Mouse (Mus musculus) hindbrain, postnatal 0 days (tissue): ENCODE results near the gene Mrpl20. TPM values are rescaled to one million over a fixed set of nuclear protein-coding genes. Genes with fewer than 3 reads are reported as not detected.

Experiments used
- ATAC-seq: fragments of 200-750 bp; cut with Nextera tagmentation; 2 replicates; pipeline ENCODE4 v1.8.0; 2017; ENCODE audit warnings: mild to moderate bottlenecking, moderate TSS enrichment, moderate library complexity
- DNase-seq: peaks from one replicate; pipeline ENCODE4 v3.0.0-alpha.2; 2015; ENCODE audit warnings: low spot score
- H3K27ac ChIP-seq: fragments of 300-500 bp; sonication (generic); 2 replicates; pipeline ENCODE4 v1.5.1; 2014; ENCODE audit warnings: mild to moderate bottlenecking
- H3K27me3 ChIP-seq: fragments of 300-500 bp; sonication (generic); 2 replicates; pipeline ENCODE4 v1.6.1; 2014; ENCODE audit warnings: low read length, mixed read lengths; ENCODE audit not compliant: insufficient read depth
- H3K36me3 ChIP-seq: fragments of 300-500 bp; sonication (generic); 2 replicates; pipeline ENCODE4 v1.6.1; 2014; ENCODE audit warnings: low read length, mixed read lengths; ENCODE audit not compliant: insufficient read depth
- H3K4me1 ChIP-seq: fragments of 300-500 bp; sonication (generic); 2 replicates; pipeline ENCODE4 v1.6.1; 2014; ENCODE audit warnings: antibody characterized with exemption, low read length, mixed read lengths; ENCODE audit not compliant: insufficient read depth
- H3K4me2 ChIP-seq: fragments of 300-500 bp; sonication (generic); 2 replicates; pipeline ENCODE4 v1.6.1; 2014; ENCODE audit warnings: low read depth, mild to moderate bottlenecking, low read length, moderate library complexity, mixed read lengths
- H3K4me3 ChIP-seq: fragments of 300-500 bp; sonication (generic); 2 replicates; pipeline ENCODE4 v1.5.1; 2014; ENCODE audit warnings: low read length
- H3K9ac ChIP-seq: fragments of 300-500 bp; sonication (generic); replicated peaks from 2 replicates; pipeline ENCODE4 v1.6.1; 2014; ENCODE audit warnings: mild to moderate bottlenecking, low read length, moderate library complexity, mixed read lengths
- H3K9me3 ChIP-seq: fragments of 300-500 bp; sonication (generic); 2 replicates; pipeline ENCODE4 v1.6.1; 2016; ENCODE audit warnings: low read length, mixed read lengths
- CTCF ChIP-seq: IDR thresholded peaks from 2 replicates; pipeline ENCODE4 v1.5.1; 2016; ENCODE audit warnings: antibody characterized with exemption, control low read depth, low read depth
- WGBS: fragments of 180-500 bp; shearing (Covaris S2); extraction: QIAGEN DNeasy Blood & Tissue Kit; methylation state at CpG from one replicate; pipeline ENCODE4 v1.1.7; 2014; 5-methylcytosine and 5-hydroxymethylcytosine counted together
- polyA plus RNA-seq: library from polyadenylated mRNA; unstranded; fragments of >200 nt; fragmentation: Nextera tagmentation; extraction: Ambion mirVana; gene quantifications from 2 replicates; pipeline ENCODE4 v1.2.1, GENCODE M21; 2015
- total RNA-seq: library from RNA; depleted of rRNA; stranded (reverse); fragments of >200 nt; gene quantifications from 2 replicates; pipeline ENCODE4 v1.2.3, GENCODE M21; 2014

Mrpl20 gene
- total and polyA plus RNA-seq, 2 experiments from 2014 or later: 87.5 to 310 TPM

GRCm38 (mm10) chr4:155829866-155830265, 27.2 kb downstream of the Mrpl20 start:
- TF ChIP-seq CTCF: no peak
- H3K4me3 ChIP-seq: no peak overlapping the region
- no peaks in the 10 kb centered on the region for H3K27me3 ChIP-seq
- DNase-seq (no peak), ATAC-seq (no peak)
- no peaks in the 10 kb centered on the region for H3K9me3 ChIP-seq
- peaks cover 7% of the 10 kb centered on the region for H3K4me1 ChIP-seq
- WGBS: 95% methylated on average over 4 of the region's 4 CpGs
- peaks cover 15% of the 10 kb centered on the region; the same call in 1 of the 2 replicates for H3K36me3 ChIP-seq
- H3K27ac ChIP-seq: no peak overlapping the region
- H3K4me2 ChIP-seq: no peak overlapping the region
- H3K9ac ChIP-seq: no peak overlapping the region

- 52% methylated on average over 8 of the region's 8 CpGs for WGBS
- H3K9me3 ChIP-seq: no peaks in the 10 kb centered on the region
- TF ChIP-seq CTCF: no peak
- ATAC-seq: no peak
- H3K9ac ChIP-seq: no peak overlapping the region
- H3K4me3 ChIP-seq: peak overlapping the region; percentile 67
- H3K4me1 ChIP-seq: peaks cover 7% of the 10 kb centered on the region
- peak overlapping the region; percentile 93; the same call in 1 of the 2 replicates for H3K4me2 ChIP-seq
- H3K27ac ChIP-seq: no peak overlapping the region
- no peaks in the 10 kb centered on the region for H3K27me3 ChIP-seq
- peaks cover 11% of the 10 kb centered on the region; the same call in 1 of the 2 replicates for H3K36me3 ChIP-seq
- no peak for DNase-seq
These were observed 27.9 kb downstream of the Mrpl20 start for GRCm38 (mm10) chr4:155830596-155830995.

- WGBS: under 1% methylated on average over 49 of the region's 49 CpGs
These were observed 28.6 kb downstream of the Mrpl20 start, which contains the start of gene Aurkaip1 for GRCm38 (mm10) chr4:155831205-155831766. Gene Aurkaip1, plus strand, starts transcription at chr4:155831272.

GRCm38 (mm10) chr4:155831831-155832230, 29.2 kb downstream of the Mrpl20 start:
- Histone ChIP-seq H3K4me2 (peak overlapping the region; percentile 93), H3K4me3 (peak overlapping the region; percentile 67), H3K9ac (peak overlapping the region; percentile 79), H3K4me1 (peaks cover 7% of the 10 kb centered on the region), H3K27me3 (no peaks in the 10 kb centered on the region), H3K9me3 (no peaks in the 10 kb centered on the region), H3K36me3 (peaks cover 8% of the 10 kb centered on the region; the same call in 1 of the 2 replicates), H3K27ac (peak overlapping the region; percentile 75)
- DNase-seq (no peak), ATAC-seq (no peak; the same call in 1 of the 2 replicates)
- TF ChIP-seq CTCF: no peak
- WGBS: under 1% methylated on average over 25 of the region's 25 CpGs

More at GRCm38 (mm10) chr4:155831205-155831766, 28.6 kb downstream of the Mrpl20 start, which contains the start of gene Aurkaip1:
- peak; percentile 93 for TF ChIP-seq CTCF
- ATAC-seq (peak; percentile 97), DNase-seq (peak; percentile 98)
- Histone ChIP-seq H3K27me3 (no peaks in the 10 kb centered on the region), H3K4me2 (peak within 1 kb of the TSS; percentile 93), H3K4me3 (peak within 1 kb of the TSS; percentile 67), H3K4me1 (peaks cover 7% of the 10 kb centered on the region), H3K27ac (peak within 1 kb of the TSS; percentile 75), H3K36me3 (peaks cover 11% of the 10 kb centered on the region; the same call in 1 of the 2 replicates), H3K9ac (peak within 1 kb of the TSS; percentile 79), H3K9me3 (no peaks in the 10 kb centered on the region)

DNA sequence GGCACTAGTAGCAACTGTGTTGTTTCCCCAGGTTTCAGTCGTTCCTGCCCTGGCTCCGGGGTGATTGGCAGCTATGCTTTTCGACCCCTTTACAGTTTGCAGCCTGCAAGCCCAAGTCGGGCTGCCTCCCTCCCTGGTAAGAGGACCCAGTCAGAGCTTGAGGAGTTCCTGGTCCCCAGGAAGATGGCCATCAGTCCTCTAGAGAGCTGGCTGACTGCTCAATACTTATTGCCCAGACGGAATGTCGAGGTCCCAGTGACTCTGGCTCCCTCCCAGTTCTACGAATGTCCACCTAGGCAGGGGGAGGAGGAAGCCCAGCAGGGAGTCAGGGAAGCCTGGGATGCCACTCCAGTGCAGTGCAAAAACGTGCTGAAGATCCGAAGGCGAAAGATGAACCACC, 29.6 kb downstream of the Mrpl20 start:
- peaks cover 8% of the 10 kb centered on the region; the same call in 1 of the 2 replicates for H3K36me3 ChIP-seq
- no peaks in the 10 kb centered on the region for H3K9me3 ChIP-seq
- ATAC-seq (no peak), DNase-seq (no peak)
- WGBS: 54% methylated on average over 10 of the region's 10 CpGs
- peak overlapping the region; percentile 67 for H3K4me3 ChIP-seq
- H3K27ac ChIP-seq: peak overlapping the region; percentile 75; the same call in 1 of the 2 replicates
- peak overlapping the region; percentile 79 for H3K9ac ChIP-seq
- H3K4me2 ChIP-seq: peak overlapping the region; percentile 93
- no peak for TF ChIP-seq CTCF
- peaks cover 7% of the 10 kb centered on the region for H3K4me1 ChIP-seq
- H3K27me3 ChIP-seq: no peaks in the 10 kb centered on the region

- Histone ChIP-seq H3K9ac (no peak overlapping the region), H3K9me3 (no peaks in the 10 kb centered on the region), H3K4me3 (no peak overlapping the region)
These were observed 30.6 kb downstream of the Mrpl20 start for GRCm38 (mm10) chr4:155833234-155833633.

GRCm38 (mm10) chr4:155833836-155834235, 31.2 kb downstream of the Mrpl20 start:
- DNase-seq (peak; percentile 87), ATAC-seq (peak; percentile 11; the same call in 1 of the 2 replicates)
- Histone ChIP-seq H3K27me3 (no peaks in the 10 kb centered on the region), H3K36me3 (0 out of 2 replicates have a peak, but pooled peaks cover 4% of the 10 kb centered on the region), H3K9ac (no peak overlapping the region), H3K4me3 (no peak overlapping the region), H3K27ac (peak overlapping the region; percentile 17; the same call in 1 of the 2 replicates), H3K9me3 (no peaks in the 10 kb centered on the region), H3K4me1 (peaks cover 7% of the 10 kb centered on the region), H3K4me2 (no peak overlapping the region)
- 22% methylated on average over 2 of the region's 2 CpGs for WGBS
- TF ChIP-seq CTCF: peak; percentile 78

More at GRCm38 (mm10) chr4:155833234-155833633, 30.6 kb downstream of the Mrpl20 start:
- Histone ChIP-seq H3K27me3 (no peaks in the 10 kb centered on the region), H3K4me1 (peaks cover 7% of the 10 kb centered on the region), H3K36me3 (0 out of 2 replicates have a peak, but pooled peaks cover 4% of the 10 kb centered on the region), H3K27ac (no peak overlapping the region), H3K4me2 (0 out of 2 replicates have a peak overlapping the region, but pooled peaks have one; percentile 93)
- WGBS: 95% methylated on average over 4 of the region's 4 CpGs
- DNase-seq (no peak), ATAC-seq (no peak)
- TF ChIP-seq CTCF: no peak
